Mouse (Mus musculus) liver, embryonic 11.5 days (tissue): ENCODE results near the gene Cd180. TPM values are rescaled to one million over a fixed set of nuclear protein-coding genes. Genes with fewer than 3 reads are reported as not detected.
"Not testable (repeated sequence)": the region's sequence is repeated elsewhere in the genome, so short reads cannot be mapped to it uniquely, and the experiment has no call there.

Experiments
- ATAC-seq: fragments of 200-750 bp; cut with Nextera tagmentation; replicated peaks from 2 replicates; pipeline ENCODE4 v1.8.0; 2017; ENCODE audit warnings: moderate number of reproducible peaks, mild to moderate bottlenecking, moderate TSS enrichment, moderate library complexity; ENCODE audit not compliant: low FRiP score
- DNase-seq: peaks from one replicate; pipeline ENCODE4 v3.0.0-alpha.2; 2017; ENCODE audit warnings: low spot score
- H3K27ac ChIP-seq: fragments of 300-500 bp; sonication (generic); 2 replicates; pipeline ENCODE4 v1.5.1; 2014; ENCODE audit warnings: mild to moderate bottlenecking, low read depth, low read length, control low read depth
- H3K27me3 ChIP-seq: fragments of 300-500 bp; sonication (generic); replicated peaks from 2 replicates; pipeline ENCODE4 v1.6.1; 2014; ENCODE audit warnings: low read length, mixed read lengths; ENCODE audit not compliant: control insufficient read depth, insufficient read depth
- H3K36me3 ChIP-seq: fragments of 300-500 bp; sonication (generic); 2 replicates; pipeline ENCODE4 v1.6.1; 2014; ENCODE audit warnings: mild to moderate bottlenecking, low read length, moderate library complexity, mixed read lengths; ENCODE audit not compliant: control insufficient read depth, insufficient read depth
- H3K4me1 ChIP-seq: fragments of 300-500 bp; sonication (generic); replicated peaks from 2 replicates; pipeline ENCODE4 v1.6.1; 2014; ENCODE audit warnings: low read length, mixed read lengths; ENCODE audit not compliant: control insufficient read depth, insufficient read depth
- H3K4me2 ChIP-seq: fragments of 300-500 bp; sonication (generic); 2 replicates; pipeline ENCODE4 v1.6.1; 2014; ENCODE audit warnings: mild to moderate bottlenecking, control low read depth, moderate library complexity
- H3K4me3 ChIP-seq: fragments of 300-500 bp; sonication (generic); 2 replicates; pipeline ENCODE4 v1.5.1; 2014; ENCODE audit warnings: low read depth, low read length, control low read depth
- H3K9ac ChIP-seq: fragments of 300-500 bp; sonication (generic); 2 replicates; pipeline ENCODE4 v1.6.1; 2014; ENCODE audit warnings: low read depth, low read length, control low read depth
- H3K9me3 ChIP-seq: fragments of 300-500 bp; sonication (generic); 2 replicates; pipeline ENCODE4 v1.6.1; 2016; ENCODE audit warnings: low read length, inconsistent platforms, mixed read lengths; ENCODE audit not compliant: control insufficient read depth
- WGBS: fragments of 180-500 bp; shearing (Covaris S2); extraction: QIAGEN DNeasy Blood & Tissue Kit; methylation state at CpG from one replicate; pipeline ENCODE4 v1.1.7; 2014; 5-methylcytosine and 5-hydroxymethylcytosine counted together
- polyA plus RNA-seq: library from polyadenylated mRNA; unstranded; fragments of >200 nt; fragmentation: Nextera tagmentation; extraction: Ambion mirVana; gene quantifications from 2 replicates; pipeline ENCODE4 v1.2.1, GENCODE M21; 2014

The Cd180 gene
- polyA plus RNA-seq, 1 experiment from 2014 or later: 1.7 TPM

DNA sequence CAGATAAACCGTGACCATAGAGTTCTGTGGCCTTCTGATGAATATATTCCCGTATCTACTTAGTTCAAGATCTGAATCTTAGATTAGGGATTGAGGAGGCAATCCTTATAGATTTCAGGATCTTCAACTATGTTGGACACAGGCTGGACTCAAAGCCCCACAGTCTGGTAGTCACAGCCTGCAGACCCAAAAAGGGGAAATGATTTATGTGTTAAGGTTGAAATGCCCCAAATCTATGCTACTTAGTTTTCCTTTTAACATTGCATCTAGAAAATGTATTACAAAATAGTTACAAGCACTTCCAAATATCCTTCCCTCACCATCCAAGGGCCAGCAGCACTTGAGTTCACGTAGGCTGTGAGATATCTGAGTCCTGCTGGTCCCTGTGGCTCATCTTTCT lies 7.4 kb downstream of the Cd180 start:
- H3K4me3 ChIP-seq: no peak overlapping the region
- H3K27me3 ChIP-seq: no peaks in the 10 kb centered on the region
- no peak overlapping the region for H3K27ac ChIP-seq
- 72% methylated on average over 3 of the region's 3 CpGs for WGBS
- no peak overlapping the region for H3K9ac ChIP-seq
- no peaks in the 10 kb centered on the region for H3K36me3 ChIP-seq
- H3K4me2 ChIP-seq: no peak overlapping the region
- no peak for ATAC-seq
- DNase-seq: no peak
- no peaks in the 10 kb centered on the region for H3K9me3 ChIP-seq
- no peaks in the 10 kb centered on the region for H3K4me1 ChIP-seq

DNA sequence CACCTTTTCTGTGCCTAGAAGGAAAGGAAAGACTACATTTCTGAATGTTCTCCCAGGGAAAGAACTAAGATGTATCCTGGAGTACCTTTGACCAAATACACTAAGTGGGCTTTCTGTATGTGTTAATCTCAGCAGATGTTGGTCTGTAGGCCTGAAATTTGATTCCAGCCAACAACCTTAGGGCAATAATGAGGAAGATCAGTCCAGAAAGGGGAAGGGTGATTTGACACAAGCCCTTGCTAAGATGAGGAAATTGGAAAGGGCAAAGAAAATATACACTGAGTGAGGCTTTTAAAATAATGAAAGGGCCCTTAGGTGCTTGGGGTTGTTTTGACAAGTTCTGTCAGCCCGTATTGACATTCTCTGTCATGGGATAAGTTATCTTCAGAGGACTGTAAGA lies 23.6 kb downstream of the Cd180 start:
- H3K9ac ChIP-seq: no peak overlapping the region
- no peak for DNase-seq
- no peak for ATAC-seq
- H3K9me3 ChIP-seq: no peaks in the 10 kb centered on the region
- no peaks in the 10 kb centered on the region for H3K27me3 ChIP-seq
- WGBS: 65% methylated on average over 1 of the region's 1 CpGs
- H3K27ac ChIP-seq: no peak overlapping the region
- no peaks in the 10 kb centered on the region for H3K4me1 ChIP-seq
- H3K36me3 ChIP-seq: no peaks in the 10 kb centered on the region
- no peak overlapping the region for H3K4me3 ChIP-seq
- H3K4me2 ChIP-seq: no peak overlapping the region

DNA sequence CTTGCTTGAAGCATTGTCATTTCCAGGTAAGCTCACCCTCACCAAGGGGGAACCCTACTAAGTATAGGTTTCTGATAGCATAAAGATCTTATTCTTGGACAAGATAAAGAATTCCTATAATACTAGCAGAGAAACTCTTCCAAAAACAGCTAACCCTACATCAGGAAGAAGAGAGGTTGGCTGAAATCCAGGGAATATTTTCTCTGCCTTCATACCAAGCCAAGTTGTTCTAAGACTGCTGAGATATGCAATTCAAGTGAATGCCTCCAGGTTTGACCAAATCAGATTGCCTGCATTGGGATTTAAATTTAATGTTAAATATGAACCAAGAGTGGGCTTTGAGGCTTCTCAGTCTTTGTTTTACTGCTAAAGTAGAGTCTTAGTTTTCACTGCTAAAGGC lies 32.1 kb downstream of the Cd180 start:
- no peaks in the 10 kb centered on the region for H3K27me3 ChIP-seq
- H3K4me3 ChIP-seq: no peak overlapping the region
- no peaks in the 10 kb centered on the region for H3K9me3 ChIP-seq
- no peak overlapping the region for H3K4me2 ChIP-seq
- no peaks in the 10 kb centered on the region for H3K4me1 ChIP-seq
- no peak for DNase-seq
- no peaks in the 10 kb centered on the region for H3K36me3 ChIP-seq
- no peak overlapping the region for H3K9ac ChIP-seq
- no peak overlapping the region for H3K27ac ChIP-seq
- no peak for ATAC-seq

GRCm38 (mm10) chr13:102725906-102726305 lies 32.5 kb downstream of the Cd180 start:
- DNase-seq (no peak), ATAC-seq (no peak)
- Histone ChIP-seq H3K36me3 (no peaks in the 10 kb centered on the region), H3K27me3 (no peaks in the 10 kb centered on the region), H3K4me1 (no peaks in the 10 kb centered on the region), H3K9me3 (no peaks in the 10 kb centered on the region), H3K4me2 (no peak overlapping the region), H3K27ac (no peak overlapping the region), H3K4me3 (no peak overlapping the region), H3K9ac (no peak overlapping the region)
- WGBS: 74% methylated on average over 2 of the region's 2 CpGs

DNA sequence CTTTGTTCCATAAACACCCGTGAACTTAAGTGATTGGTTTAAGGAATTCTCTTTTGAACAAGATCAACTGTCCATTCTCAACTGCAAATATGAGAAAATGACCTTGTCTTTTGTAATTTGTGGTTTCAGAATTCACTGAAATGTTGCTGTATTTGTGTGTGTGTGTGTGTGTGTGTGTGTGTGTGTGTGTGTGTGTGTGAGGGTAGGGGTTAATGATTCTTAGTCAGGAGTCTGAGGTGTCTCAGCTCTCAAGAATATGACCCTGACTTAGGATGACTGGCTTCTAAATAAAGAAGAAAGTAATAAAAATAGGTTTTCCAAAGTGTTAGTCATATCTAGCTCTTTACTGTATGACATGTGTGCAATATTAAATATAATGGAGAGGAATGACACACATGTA lies 33.5 kb downstream of the Cd180 start:
- H3K4me3 ChIP-seq: no peak overlapping the region
- H3K9ac ChIP-seq: no peak overlapping the region
- no peaks in the 10 kb centered on the region for H3K36me3 ChIP-seq
- no peaks in the 10 kb centered on the region for H3K27me3 ChIP-seq
- DNase-seq: no peak
- WGBS: 83% methylated on average over 1 of the region's 1 CpGs
- H3K4me2 ChIP-seq: no peak overlapping the region
- ATAC-seq: no peak
- no peaks in the 10 kb centered on the region for H3K9me3 ChIP-seq
- H3K4me1 ChIP-seq: no peaks in the 10 kb centered on the region
- H3K27ac ChIP-seq: no peak overlapping the region

DNA sequence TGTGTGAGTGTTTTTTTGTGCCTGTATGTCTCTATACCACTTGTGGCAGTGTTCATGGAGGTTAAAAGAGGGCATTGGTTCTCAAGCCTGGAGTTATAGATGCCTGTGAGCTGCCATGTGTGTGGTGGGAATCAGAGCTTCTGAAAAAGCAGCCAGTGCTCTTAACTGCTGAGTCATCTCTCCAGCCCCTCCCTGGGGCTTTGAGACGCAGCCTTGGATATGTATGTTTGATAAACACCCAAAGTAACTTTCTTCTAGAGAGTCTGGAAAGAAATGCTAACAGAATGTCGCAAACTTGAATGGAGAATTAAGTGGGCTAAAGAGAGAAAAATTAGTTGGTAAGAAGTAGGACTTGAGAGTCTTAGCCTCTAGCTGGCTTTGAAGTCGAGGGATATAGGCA lies 34.7 kb downstream of the Cd180 start:
- Histone ChIP-seq H3K27ac (no peak overlapping the region), H3K27me3 (no peaks in the 10 kb centered on the region), H3K4me1 (no peaks in the 10 kb centered on the region), H3K4me2 (no peak overlapping the region), H3K9me3 (no peaks in the 10 kb centered on the region), H3K36me3 (no peaks in the 10 kb centered on the region), H3K9ac (no peak overlapping the region), H3K4me3 (no peak overlapping the region)
- DNase-seq (no peak), ATAC-seq (peak; percentile 68)
- 62% methylated on average over 3 of the region's 3 CpGs for WGBS

DNA sequence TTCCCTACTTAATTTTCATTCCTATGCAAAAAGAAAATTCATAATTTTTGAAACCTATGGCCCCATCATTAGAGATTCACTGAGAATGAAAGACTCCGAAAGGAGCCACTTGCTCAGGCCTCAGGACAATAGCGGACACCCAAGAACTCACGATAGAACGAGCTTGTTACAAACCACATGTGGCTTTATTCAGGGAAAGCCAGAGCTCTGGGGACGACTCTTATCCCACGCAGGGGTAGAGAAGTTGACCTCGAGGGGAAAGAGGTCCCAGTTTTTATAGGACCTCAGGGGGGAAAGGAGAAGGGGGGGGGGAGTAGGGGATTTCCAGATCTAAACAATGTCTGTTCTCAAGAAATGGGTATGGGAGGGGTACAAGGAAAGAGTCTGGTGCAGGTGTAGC lies 35.6 kb downstream of the Cd180 start:
- not testable (repeated sequence) for H3K4me2 ChIP-seq, H3K9me3 ChIP-seq, H3K4me1 ChIP-seq, H3K27ac ChIP-seq, DNase-seq, H3K9ac ChIP-seq, H3K36me3 ChIP-seq, ATAC-seq, H3K4me3 ChIP-seq, H3K27me3 ChIP-seq
- WGBS: 78% methylated on average over 7 of the region's 7 CpGs

GRCm38 (mm10) chr13:102733063-102733462 lies 39.7 kb downstream of the Cd180 start:
- Histone ChIP-seq H3K27me3 (no peaks in the 10 kb centered on the region), H3K4me3 (no peak overlapping the region), H3K4me1 (no peaks in the 10 kb centered on the region), H3K36me3 (peaks cover 6% of the 10 kb centered on the region; the same call in 1 of the 2 replicates), H3K9me3 (no peaks in the 10 kb centered on the region), H3K27ac (no peak overlapping the region), H3K9ac (no peak overlapping the region), H3K4me2 (no peak overlapping the region)
- ATAC-seq (no peak), DNase-seq (no peak)
- WGBS: 64% methylated on average over 2 of the region's 2 CpGs

GRCm38 (mm10) chr13:102737811-102738210 lies 44.5 kb downstream of the Cd180 start:
- Histone ChIP-seq H3K4me2 (no peak overlapping the region), H3K9ac (no peak overlapping the region), H3K36me3 (peaks cover 15% of the 10 kb centered on the region; the same call in 1 of the 2 replicates), H3K4me3 (no peak overlapping the region), H3K27ac (no peak overlapping the region), H3K27me3 (no peaks in the 10 kb centered on the region), H3K4me1 (peaks cover 8% of the 10 kb centered on the region), H3K9me3 (no peaks in the 10 kb centered on the region)
- WGBS: 89% methylated on average over 7 of the region's 7 CpGs
- no peak for DNase-seq
- ATAC-seq: no peak
